Mouse (Mus musculus) frontal cortex, postnatal 14 days (tissue): Measurements from ENCODE around the gene Prpf6.

Source experiments
- DNase-seq, 2 experiments: peaks; one replicate each; pipeline ENCODE4 v3.0.0; 2022; ENCODE audit warnings: low spot score in 2 of 2

Gene Prpf6

GRCm38 (mm10) chr2:181685686-181686085 lies 94.0 kb downstream of the Prpf6 start:
- no peak for DNase-seq

GRCm38 (mm10) chr2:181687586-181687985 lies 95.9 kb downstream of the Prpf6 start:
- DNase-seq, result no peak

- DNase-seq, result peak in 1 of 2 experiments; percentile 18
These were observed 97.9 kb downstream of the Prpf6 start for GRCm38 (mm10) chr2:181689466-181690160.

DNA sequence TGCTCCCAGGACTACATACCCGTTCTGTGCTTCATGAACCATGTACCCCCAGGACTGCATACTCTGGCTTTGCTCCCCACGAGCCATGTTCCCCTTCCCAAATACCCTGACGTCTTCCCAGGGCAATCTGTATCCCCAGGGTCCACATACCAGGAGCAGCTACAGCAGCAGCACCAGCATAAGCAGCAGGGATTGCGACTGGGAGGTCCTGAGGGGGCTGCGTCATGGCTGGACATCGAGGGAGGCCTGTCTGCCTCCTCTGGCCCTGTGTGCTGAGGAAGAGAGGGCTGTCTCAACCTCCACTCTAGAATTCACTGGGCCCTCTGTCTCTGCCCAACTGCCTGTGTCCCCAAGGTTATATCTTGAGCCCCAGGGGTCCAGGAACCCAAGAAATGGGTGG lies 99.4 kb downstream of the Prpf6 start:
- no peak for DNase-seq

DNA sequence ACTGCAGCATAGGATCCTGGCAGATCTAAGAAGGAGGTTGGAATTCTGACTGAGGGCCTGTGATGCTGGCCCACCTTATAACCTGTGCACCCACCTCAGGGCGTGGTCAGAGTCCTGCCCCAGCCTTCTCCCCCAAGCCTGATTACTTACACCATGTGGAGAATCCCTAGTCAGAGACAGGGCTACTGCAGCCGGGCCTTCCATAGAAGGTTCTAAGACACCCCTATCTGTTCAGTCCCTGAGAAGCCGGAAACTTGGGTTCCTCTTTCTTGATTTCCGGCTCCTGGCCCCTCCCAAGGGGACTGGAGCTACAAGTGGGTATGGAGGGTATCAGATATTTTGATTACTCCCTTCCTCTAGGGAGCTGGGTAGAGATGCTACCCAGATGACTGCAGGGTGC lies 99.9 kb downstream of the Prpf6 start:
- DNase-seq, result no peak

GRCm38 (mm10) chr2:181692304-181692703 lies 100.6 kb downstream of the Prpf6 start:
- no peak for DNase-seq

GRCm38 (mm10) chr2:181693339-181694280 lies 101.9 kb downstream of the Prpf6 start, which contains the start of gene Rgs19:
Gene Rgs19, minus strand, starts transcription at chr2:181693977.
- peak; percentile 66 to 73 for DNase-seq

DNA sequence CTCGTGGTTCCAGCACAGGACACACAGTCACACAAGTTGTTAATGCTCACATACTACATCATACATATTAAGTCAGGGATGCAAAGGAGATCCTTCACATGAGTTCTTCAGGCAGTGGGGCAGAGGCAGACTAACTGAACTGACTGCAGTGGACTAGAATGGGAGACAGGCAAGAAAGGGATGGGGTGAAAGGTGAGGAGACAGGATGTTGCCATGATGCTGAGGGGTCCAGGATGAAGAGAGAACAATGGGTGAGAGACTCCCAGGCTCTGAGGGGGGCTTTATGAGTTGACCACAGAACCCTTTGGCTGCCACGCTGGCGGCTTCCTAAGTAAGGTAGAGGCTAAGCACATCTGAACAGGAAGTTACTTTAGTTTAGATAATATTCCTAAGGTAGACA lies 102.9 kb downstream of the Prpf6 start:
- no peak for DNase-seq

GRCm38 (mm10) chr2:181695776-181696175 lies 104.1 kb downstream of the Prpf6 start:
- no peak for DNase-seq

DNA sequence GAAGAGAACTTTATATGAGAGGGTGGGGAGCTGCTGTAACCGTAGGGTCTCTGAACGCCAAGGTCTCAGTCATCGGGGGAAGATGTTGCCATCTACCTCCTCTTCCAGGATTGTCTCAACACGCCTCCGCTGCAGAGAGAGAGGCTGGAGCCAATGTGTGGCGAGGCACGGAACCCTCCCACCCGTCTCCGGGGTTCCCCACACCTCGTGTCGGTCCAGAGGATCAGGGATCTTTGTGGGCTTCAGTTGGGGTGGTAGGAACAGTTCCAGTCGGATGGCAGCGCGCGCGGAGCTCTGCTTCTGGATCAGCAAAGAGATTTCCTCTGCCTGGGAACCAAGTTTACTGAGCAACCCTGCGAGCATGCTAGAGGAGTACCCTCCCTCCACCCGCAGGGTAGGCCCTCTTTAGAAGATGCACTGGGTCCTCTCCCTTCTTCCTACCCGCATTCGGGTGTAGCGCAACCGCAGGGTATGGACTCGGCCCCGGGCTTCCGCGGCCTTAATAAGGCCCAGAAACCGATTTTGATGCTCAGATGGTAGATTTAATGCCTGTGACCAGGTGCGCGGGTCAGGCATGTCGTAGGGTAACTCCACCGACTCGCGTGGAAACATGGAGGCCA lies 105.2 kb downstream of the Prpf6 start:
- DNase-seq, result no peak

- no peak for DNase-seq
These were observed 106.6 kb downstream of the Prpf6 start, which contains the start of gene Lkaaear1 for GRCm38 (mm10) chr2:181698241-181698640. Gene Lkaaear1, minus strand, starts transcription at chr2:181698442.
